Mouse (Mus musculus): ENCODE results near the gene Heatr3.

GRCm38 (mm10) chr8:88109241-88109640, 28.4 kb upstream of the Heatr3 start:
- TF ChIP-seq GATA1 (IDR thresholded peaks at IDR 0.05; ENCODE audit: borderline replicate concordance, low read length) (no peak), FLI1 (IDR thresholded peaks at IDR 0.05; ENCODE audit: low read length) (no peak)

All from megakaryocyte, embryonic 14.5 days (primary cell).